Mouse (Mus musculus) heart, adult 2 months (tissue): ENCODE data around the gene 4930519P11Rik.

Source experiments
- CTCF ChIP-seq: fragments of 200-600 bp; IDR thresholded peaks from 2 replicates; pipeline ENCODE4 v1.8.1; 2022; ENCODE audit warnings: antibody characterized with exemption, mild to moderate bottlenecking, moderate library complexity
- EP300 ChIP-seq: fragments of 200-500 bp; IDR thresholded peaks from 2 replicates; pipeline ENCODE4 v1.6.1; 2011; ENCODE audit warnings: low read depth, low read length, control low read depth; ENCODE audit not compliant: insufficient read depth
- POLR2A ChIP-seq: fragments of 200-500 bp; IDR thresholded peaks from 2 replicates; pipeline ENCODE4 v1.6.1; 2011; ENCODE audit warnings: mild to moderate bottlenecking, low read depth, low read length, control low read depth; ENCODE audit not compliant: insufficient read depth

- TF ChIP-seq POLR2A = no peak
- TF ChIP-seq CTCF = 0 out of 2 replicates have a peak, but pooled peaks have one; percentile 6
- no peak for TF ChIP-seq EP300
Measured at GRCm38 (mm10) chr2:154642712-154643385, 29.6 kb upstream of the 4930519P11Rik start.
